Mouse (Mus musculus) heart, adult 2 months (tissue): ENCODE data around the gene Ccr1l1.

Experiments
- CTCF ChIP-seq: fragments of 200-600 bp; IDR thresholded peaks from 2 replicates; pipeline ENCODE4 v1.8.1; 2022; ENCODE audit warnings: antibody characterized with exemption, mild to moderate bottlenecking, moderate library complexity
- EP300 ChIP-seq: fragments of 200-500 bp; IDR thresholded peaks from 2 replicates; pipeline ENCODE4 v1.6.1; 2011; ENCODE audit warnings: low read depth, low read length, control low read depth; ENCODE audit not compliant: insufficient read depth
- POLR2A ChIP-seq: fragments of 200-500 bp; IDR thresholded peaks from 2 replicates; pipeline ENCODE4 v1.6.1; 2011; ENCODE audit warnings: mild to moderate bottlenecking, low read depth, low read length, control low read depth; ENCODE audit not compliant: insufficient read depth

- TF ChIP-seq POLR2A = no peak
- no peak for TF ChIP-seq CTCF
- TF ChIP-seq EP300 = no peak
These were observed 41.7 kb upstream of the Ccr1l1 start for GRCm38 (mm10) chr9:124019887-124020286.
